Mouse (Mus musculus): ENCODE data around the gene Rcbtb2.
A peak's percentile ranks its signal among the peaks of the same experiment; 100 is the strongest.

The Rcbtb2 gene

DNA sequence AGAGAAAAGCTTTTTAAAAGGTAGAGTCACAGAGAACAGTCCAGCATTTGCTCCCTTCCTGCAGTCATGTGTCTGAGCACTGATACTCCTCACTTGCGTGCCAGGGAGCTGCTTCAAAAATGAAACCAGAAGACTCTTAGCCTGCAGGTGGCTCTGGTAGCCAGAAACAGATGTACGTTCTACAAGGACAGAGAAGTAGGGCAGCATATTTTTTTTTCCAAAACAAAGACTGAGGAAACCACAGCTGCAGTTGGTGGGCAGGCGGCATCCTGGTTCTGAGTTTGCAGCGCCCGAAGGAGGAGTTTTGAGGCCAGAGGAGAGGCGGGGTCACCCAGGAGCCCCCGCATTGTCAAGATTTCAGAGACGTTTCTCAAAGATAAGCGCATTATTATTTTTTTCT lies 5.9 kb upstream of the Rcbtb2 start:
- peak; percentile 15 to 22 for DNase-seq

DNA sequence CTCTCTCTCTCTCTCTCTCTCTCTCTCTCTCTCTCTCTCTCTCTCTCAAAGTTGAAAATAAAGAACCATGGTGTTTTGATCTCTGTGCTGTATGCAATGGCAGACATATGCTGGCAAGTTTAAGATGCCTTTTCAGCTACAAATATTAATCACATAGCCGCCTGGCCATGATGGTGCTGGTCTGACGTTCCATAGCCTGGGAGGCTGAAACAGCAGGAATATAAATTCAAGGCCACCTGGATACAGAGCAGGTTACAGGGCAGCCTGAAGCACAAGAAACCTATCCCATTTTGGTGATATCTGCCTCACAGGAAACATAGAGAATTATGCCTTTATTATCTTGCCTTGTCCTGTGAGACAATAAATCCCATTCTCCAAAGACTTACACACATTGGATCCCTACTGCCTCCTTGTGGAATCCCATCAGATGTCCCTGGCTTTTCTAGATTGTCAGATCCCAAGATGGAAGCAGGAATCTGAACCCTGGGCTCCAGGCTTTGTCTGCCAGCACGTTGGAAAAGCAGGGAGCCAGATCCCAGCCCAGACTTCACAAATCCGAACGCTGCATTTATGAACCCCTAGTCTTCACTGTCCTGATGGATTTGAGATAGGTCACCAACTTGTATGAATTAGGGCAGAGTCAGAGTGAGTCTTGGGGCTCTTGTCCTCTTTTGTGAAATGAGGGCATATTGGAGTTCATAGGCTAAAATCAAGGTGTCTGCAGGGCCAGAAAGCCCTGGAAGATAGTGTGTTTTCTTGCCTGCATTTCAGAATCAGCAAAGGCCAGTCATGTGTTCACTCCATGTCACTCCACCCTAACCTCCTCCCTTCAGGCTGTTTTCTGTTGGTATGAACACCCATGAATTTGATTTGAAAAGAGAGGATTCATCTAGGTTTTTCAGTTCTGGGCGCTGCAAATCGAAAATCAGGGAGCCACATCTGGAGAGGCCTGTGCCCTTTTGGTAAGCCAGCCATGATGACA lies 5.1 kb upstream of the Rcbtb2 start:
- no peak for DNase-seq

DNA sequence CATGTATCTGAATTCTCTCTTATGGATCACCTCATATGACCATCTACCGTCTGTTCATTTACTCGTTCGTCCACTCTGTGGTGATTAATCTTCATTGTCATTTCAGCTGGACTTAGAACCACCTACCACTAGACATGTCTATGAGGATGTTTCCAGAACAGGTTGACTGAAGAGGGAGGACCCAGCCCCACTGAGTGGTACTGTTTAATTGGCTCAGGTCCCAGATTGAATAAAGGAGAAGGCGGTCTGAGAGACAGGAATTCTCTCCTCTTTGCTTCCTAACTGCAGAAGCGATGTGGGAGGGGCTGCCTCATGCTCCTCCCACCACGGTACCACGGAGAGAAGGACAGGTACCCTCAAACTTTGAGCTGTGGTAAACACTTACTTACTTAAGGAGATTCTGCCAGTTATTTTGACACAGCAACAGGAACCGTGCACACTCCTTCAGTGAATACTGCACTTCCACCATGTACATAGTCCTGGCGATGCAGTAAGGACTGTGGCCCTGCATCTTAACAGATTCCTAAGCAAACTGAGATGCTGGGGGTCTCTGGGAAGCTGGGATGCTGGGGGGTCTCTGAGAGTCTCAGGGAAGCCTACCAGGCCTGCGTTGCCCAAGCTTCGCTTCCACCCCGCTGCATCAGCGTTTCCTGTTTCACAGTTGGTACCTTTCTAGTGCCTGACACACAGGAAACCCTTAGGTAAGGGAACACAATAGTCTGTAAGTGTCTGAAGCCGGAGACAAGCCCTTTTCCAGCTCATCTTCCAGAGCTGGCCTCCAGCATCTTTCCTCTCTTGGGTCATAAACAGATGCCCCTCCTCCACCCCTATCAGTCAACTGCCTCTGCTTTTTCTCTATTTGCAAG lies 4.1 kb upstream of the Rcbtb2 start:
- no peak for DNase-seq

DNA sequence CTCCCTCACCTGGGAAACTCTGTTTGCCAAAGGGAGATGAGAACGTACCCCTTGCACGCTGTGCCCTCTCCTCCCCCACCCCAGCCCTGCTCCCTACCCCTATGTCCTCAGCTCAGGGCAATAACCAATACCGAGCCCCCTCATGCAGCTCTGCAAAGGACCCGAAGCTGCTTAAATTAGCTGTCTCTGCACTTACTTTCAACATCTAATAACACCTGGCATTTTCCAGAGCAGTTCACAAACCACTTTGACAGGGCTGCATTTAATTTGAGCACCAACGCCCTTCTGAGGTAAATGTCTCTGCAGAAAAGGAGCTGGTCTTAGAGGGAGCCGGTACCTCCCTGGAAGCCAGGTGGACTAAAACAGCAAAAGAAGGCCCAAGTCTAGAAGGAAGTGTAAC lies 3.4 kb upstream of the Rcbtb2 start:
- no peak for DNase-seq

DNA sequence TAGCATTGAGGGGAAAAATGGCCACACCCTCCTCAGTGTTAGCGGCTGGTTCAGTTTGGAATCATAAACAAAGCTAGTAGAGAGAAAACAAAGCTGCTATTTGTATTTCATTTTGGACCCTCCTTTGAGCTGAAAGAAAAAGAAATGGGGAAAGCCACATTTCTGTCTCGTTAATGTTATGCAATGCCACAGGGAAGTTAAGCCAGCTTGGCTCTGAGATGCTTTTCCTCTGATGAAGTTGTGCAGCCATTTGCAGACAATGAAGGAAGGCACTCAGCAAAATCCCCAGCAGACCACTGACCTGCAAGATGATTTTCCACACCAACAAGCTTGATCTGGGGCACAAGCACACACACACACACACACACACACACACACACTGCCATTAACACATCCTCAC lies 2.9 kb upstream of the Rcbtb2 start:
- no peak for DNase-seq

DNA sequence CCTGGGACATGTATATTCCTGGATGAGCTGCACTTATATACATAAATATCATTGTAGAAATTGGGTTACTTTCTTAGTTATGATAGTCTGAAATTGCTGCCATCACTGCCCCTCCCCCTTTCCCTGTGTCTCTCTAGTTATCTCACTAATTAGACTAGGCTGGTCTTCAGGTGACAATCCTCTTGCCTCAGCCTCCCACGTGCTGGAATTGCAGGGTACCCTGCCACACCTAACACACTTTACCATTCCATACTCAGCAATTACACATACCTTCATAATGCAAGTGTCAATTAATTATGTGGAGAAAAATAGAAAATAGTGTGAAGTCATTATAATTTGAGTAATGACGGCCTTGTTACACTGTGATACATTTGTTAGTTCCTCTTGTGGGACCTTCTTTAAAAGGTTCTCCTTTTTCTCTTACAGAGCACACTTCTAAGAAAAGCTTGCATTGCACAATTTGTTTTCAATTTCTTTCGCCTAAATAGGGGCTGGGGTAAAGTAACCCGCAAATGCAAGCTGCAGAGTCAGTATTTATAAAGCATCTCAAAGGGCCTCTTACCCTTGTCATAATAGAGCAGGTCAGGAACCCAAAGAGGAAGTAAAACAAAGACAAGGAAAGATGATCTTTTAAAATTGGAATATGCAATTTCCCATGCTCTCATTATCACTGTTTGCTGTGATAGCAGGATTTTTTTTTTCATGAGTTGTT lies 470 bp upstream of the Rcbtb2 start:
- DNase-seq = no peak

DNA sequence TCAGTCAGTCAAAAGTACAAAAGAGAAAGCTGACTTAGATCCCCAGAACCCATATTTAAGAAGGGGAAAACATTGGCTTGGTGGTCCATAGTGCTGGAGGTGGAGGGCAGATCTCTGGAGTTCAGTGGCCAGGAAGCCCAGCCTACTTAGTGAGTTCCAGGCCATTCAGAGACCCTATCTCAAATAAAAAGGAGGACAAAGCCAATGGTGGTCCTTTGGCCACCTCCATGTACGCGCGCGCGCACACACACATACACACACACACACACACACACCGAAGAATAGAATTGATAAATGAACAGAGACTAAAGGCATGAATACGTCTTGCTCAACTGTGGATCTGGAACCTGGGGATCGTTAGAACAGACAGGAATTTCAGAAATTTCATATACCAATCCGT lies 544 bp downstream of the Rcbtb2 start:
- DNase-seq = no peak

DNA sequence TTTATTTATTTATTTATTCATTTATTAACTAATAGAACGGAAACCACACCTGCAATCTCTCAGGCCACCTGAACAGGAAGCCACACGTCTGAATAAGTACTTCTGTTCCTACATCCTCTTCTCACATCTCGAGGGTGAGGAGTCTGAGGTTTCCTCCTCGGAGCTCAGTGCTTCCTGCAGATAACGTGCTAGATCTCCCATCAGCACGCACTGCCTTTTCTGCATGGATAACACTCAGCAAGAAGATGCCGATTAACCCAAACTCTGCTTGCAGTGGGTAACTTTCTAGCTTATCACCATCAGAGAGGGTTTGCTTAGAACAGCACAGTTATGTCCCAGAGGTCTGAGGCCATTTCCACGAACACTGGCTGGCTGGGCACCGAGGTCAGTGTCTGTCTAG lies 949 bp downstream of the Rcbtb2 start:
- no peak for DNase-seq

DNA sequence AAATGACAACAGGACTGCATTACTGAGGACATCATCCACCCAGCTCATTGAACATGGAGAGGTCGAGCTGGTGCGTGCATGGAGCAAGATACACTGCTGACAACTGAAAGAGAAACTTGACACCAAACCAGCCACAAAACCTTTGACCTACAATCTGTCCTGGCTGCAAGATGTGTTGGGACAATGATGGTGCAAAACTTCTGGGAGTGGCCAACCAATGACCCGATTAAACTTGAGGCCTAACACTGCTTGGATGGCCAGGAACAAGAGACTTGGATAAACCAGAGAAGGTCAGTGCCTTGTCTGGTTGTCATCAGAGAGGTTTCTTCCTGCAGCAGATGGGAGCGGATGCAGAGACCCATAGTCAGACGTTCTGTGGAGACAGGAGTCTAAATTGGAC lies 7.7 kb downstream of the Rcbtb2 start:
- no peak for DNase-seq

DNA sequence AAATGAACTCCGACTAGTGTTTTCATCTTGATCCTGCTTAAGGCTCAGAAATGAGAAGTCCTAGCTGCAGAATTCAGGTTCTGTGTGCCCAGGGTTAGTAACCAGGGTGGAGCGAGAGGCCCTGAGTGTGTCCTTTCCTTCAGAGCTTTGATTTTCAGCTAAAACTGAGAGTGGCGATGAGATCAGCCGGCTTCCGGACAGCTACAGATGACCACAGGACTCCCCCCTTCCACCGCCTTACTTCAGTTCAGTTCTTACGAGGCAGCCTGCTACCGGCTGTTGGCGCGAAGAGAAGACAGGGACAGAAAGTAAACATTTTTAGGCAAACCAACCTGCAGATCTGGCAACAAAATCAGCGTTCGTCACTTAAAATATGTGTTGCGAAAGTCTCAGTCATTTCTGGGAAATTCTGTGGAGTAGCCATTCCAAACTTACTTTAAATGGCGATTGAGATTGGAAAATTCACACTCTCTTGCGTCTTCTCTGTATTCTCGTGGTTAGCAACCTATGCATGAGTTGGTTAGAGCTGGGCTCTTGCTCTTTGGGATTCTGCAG lies 9.1 kb downstream of the Rcbtb2 start:
- no peak for DNase-seq

DNA sequence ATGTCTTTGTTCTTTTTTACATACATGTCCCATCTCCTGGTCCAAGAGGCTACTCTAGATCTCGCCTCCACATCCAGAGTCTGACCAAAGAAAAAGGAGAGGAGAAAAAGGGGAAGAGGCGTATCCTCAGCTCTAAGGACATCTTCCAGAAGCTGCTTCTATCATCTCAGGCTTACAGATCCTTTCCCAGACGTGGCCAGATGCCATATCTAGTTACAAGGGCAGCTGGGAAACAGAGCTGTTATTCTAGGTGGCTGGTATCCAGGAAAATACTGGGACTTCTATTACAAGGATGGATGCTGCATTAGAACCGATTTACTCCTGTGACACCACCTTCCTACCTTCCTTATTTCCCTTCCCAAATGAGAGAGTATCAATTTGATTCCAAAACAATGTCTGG lies 9.9 kb downstream of the Rcbtb2 start:
- DNase-seq = peak; percentile 31 to 33

DNA sequence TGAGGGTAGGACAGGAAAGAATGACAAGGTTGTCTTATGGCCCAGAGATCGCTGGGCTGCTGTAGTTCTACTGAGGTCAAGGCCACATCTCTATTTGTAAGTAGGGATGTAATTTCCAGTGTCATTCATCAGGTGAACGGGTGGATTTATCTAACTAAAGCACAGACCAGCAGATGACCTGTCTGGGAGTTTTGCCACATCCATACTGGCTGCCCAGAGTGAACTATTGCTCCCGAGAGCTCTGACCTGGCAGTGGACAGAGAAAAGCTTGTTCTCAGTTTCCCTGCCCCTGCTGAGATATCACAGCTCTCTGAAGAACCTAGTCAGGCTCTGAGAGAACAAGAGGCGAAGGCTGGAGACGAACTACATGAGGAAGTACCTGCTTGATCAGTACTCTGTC lies 14.4 kb downstream of the Rcbtb2 start:
- no peak for DNase-seq

DNA sequence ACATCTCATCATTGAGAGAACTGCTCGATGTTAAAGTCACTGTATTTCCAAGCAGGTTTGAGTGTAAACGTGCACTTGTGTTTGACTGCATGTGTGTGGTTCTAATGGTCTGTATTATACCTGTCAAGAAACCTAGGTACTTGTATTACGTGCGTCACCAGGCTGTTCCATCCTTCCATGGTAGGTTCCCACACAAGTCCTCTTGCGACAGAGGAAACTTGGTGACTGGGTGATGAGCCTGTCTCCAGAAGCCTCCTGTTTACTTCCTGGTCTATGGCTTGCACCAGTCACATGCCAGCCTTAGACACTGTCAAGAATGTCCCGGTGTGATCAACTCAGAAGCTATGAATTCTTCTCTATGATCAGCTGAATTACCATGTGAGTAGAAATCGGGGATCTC lies 15.6 kb downstream of the Rcbtb2 start:
- no peak for DNase-seq

DNA sequence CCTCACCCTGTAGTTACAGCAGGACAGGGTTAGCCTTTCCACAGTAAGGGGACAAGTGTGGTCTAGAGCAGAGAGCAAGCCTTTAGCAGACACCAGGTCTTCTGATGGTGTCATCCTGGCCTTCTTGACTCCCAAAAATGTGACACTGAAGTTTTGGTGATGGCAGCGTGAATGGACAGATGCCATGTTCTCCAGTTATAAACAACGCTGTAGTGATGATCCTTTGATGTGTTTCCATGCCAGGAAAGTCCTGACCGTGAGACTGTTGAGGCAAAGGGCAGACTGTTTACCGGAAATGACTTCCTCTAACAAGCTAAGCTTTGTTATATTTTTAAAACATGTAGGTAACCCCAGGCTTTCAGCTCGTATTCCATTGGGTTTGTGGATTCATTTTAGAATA lies 17.0 kb downstream of the Rcbtb2 start:
- DNase-seq = no peak

DNA sequence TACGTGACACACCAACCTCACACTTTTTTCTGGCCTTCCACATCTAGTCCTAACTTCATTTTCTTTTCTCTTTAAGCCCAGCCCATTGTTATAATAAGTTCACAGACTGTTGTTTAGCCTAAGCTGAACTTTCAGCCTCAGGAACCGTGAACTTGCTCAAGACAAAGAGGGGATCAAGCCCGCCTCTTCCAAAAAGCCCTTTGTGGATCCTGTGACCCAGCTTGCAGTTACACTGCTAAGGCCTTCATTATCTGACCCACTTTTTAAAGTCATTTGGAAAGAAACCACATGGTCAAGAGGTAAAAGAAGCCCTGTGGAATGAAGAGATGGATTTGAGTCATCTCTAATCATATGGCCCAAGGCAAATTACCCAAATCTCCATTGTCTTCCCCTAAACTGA lies 19.0 kb downstream of the Rcbtb2 start:
- no peak for DNase-seq

DNA sequence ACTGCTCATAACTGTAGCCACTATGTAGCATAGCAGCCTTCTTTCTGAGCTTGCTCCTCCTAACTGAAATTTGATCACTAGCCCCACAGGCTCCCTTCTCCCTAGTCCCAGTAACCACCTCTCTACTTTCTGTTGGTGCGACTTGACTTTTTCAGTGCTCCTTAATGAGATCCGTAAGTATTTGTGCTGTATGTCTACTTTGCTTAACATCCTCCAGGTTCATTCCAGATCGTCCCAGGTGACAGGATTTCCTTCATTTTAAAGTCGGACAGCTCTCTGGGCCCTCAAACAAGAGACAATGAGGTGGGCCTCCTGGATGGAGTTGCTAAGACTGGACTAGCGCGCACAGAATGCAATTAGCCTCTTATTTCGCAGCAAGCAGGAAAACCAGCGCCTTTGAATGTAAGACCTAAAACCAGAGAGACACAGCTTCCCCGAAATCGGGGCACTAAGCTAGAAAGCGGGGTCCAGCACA lies 19.6 kb downstream of the Rcbtb2 start:
- no peak for DNase-seq

DNA sequence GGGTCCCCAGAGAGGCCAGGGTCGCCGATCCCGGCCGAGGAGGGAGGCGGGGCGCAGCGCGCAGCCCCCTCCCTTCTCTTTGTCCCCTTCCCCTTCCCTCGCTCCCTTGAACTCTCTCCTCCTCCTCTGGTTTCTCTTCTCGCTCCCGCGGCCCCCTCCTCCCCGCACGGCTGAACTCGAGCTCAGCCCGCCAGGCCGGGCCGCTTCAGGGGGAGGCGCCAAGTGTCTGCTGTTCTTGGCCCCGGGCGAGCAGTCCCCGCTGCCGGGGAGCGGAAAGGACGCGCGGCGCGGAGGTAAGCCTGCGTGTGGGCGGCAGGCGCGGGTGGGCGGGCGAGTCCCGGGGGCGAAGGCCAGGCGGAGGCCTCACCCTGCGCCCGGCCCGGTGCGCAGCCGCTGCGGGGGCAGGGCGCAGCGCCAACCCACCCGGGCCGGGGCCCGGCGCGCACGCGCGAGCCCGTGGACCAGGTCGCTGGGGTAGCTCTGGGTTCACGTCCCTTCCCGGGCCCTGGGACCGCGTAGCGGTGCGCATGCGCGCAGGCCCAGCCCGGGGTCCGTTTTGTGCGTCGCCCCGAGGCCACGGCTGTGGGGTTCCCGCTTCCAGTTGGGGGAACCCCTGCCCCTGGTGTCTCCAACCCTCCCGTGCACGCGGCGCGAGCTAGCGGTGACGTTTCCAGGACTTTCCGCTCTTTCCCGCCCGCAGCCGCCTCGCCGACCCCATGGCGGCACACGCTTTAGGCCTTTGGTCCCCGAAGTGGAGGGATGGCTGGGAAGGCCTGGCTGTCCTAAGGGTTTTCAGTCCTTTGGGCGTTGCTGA lies 20.3 kb downstream of the Rcbtb2 start:
- peak; percentile 90 to 92 for DNase-seq

DNA sequence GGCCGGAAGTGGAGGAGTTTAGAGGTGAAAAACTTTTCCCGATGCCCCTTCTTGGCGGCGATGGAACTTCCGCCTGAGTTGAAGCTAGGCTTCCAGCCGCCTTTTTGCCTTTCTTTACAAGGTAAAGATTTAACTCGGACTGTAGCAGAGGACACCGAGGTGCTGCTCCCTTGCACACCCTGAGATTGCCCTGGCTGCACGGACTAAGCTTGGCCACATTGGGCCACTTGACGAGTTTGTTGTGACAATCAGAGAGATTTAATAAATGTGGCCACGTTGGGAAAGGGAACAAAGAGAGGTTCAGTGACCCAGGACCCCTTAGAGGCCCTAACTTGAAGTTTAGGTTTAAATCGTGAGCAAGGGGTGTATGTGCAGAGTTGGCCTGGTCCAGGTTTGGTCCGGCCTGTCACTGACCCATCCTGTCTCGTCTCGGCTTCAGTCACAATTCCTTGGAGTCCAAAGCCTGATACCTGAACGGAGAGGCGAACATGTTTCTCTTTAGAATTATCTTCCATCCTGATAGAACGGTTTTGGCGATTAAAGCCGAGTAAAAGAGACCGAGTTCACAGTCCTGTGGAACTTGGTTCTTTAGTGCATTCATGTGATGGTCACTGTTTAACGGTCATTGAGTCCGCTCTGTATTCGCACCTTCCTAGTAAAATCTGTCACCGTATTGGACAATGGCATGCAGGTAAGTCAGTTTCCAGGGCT lies 21.0 kb downstream of the Rcbtb2 start:
- DNase-seq = no peak

DNA sequence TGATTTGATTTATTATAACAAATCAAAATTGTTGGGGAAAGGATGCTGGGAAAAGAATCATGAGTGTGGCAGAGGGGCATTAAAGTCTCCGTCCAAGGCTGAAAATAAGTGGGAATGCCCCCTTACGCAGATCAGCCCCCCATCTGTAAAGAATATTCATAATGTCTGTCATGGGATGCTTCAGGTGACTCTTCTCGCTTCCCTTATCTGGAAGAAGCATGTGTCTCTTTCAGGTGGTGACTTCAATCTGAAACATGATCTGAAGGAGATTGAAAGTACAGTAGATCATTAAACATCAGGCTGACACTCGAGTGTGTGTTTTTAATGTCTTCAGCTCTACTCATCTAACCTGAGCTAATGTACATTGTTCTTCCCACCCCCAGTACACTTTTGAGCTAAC lies 22.7 kb downstream of the Rcbtb2 start:
- DNase-seq = no peak

DNA sequence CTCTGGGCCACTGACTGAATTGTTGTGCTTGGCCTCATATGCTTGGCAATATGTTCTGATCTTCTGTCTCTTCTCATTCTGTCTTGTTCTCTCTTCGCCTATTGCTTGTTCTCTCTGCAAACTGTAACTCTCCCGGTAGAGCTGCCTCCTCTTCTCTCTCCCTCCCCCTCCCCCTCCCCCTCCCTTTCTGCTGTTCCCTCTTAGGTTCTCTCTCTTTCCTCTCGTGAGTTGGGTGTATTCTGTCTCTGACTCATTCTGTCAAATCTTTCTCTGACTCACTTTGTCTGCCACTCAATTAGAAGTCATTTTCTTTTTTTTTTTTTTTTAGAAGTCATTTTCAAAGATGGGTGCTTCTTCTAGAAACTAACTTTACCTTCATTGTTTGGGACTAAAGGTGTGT lies 23.9 kb downstream of the Rcbtb2 start:
- no peak for DNase-seq

DNA sequence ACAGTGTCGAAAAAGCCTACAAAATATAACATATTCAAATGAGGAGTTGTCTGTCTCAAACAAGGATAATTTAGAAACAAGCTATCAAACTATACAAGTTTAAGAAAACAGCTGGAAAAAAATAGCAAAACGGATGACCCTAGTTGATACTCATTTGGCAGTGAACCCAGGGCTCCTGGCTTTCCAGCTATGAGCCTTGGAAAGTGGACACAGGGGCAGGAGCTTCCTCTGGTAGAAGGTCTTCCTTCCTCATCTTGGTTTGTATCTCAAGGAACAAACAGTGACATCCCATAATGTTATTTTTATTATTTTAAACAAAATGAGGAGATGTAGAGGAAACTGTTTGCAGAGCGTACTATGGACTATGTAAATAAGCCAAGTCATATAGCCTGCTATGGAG lies 25.3 kb downstream of the Rcbtb2 start:
- no peak for DNase-seq
